Mouse (Mus musculus): Measurements from ENCODE around the gene Cox7a2l.

The Cox7a2l gene

GRCm38 (mm10) chr17:83517280-83518015 is at the start of gene Cox7a2l:
Gene Cox7a2l (minus strand): TSS chr17:83517330.
- peak; percentile 31 for DNase-seq (ENCODE audit: low spot score)

- DNase-seq (ENCODE audit: low spot score) = no peak
Measured at GRCm38 (mm10) chr17:83565506-83565905, 48.4 kb upstream of the Cox7a2l start.

GRCm38 (mm10) chr17:83564119-83564820 is 47.1 kb upstream of the Cox7a2l start:
- DNase-seq (ENCODE audit: low spot score) = no peak

DNA sequence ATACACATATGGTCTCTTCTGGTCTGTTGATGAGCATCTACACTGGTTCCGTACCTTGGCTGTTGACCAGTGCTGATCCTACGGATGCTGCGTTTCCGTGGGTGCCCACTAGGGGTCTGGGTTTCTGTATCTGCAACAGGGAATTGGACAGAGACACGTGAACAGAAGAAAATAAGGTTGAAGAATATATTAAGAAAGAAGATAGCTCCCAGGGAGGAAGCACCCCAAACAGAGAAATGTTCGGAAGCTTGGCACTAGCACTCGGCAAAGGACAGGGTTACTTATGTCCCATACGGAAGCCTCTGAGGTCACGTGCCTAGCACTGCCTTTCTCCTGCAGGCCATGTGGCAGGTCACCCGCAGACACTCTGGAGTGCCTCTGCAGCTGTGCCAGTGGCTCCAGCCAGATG is 46.6 kb upstream of the Cox7a2l start:
- peak; percentile 56 for DNase-seq (ENCODE audit: low spot score)

DNA sequence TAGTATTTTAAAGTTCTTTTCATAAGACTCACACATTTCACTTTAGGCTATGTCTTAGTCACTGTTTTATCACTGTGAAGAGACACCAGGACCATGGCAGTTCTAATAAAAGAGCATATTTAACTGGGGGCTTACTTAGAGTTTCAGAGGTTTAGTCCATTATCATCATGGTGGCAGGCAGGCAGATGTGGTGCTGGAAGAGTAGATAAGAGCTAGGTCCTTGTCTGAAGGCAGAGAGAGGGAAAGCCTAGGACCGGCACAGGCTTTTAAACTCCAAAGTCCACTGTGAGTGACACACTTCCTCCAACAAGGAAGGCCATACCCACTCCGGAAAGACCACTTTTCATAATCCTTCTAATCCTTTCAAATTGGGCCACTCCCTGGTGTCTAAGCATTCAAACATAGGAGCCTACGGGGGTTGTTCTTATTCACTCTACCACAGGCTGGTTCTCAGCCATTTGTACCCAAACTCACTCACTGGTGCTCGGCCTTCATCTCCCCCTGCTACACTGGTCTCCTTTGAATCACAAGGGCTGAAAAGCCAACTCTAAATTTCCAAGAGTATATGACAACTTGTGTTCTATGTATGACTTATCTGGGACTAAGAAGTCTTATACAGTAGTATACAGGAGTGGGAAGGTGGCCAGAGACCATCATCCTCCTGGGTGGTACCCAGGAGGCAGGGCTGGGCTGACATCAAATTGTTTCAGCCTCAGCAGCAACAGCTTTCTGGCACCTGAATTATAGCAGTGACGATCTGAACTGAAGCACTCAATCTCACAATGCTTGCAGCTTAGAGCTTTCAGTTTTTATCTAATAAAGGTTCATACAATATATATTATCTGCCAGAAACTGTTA is 45.3 kb upstream of the Cox7a2l start:
- no peak for DNase-seq (ENCODE audit: low spot score)

- DNase-seq (ENCODE audit: low spot score) = no peak
Measured at GRCm38 (mm10) chr17:83559081-83559480, 42.0 kb upstream of the Cox7a2l start.

DNA sequence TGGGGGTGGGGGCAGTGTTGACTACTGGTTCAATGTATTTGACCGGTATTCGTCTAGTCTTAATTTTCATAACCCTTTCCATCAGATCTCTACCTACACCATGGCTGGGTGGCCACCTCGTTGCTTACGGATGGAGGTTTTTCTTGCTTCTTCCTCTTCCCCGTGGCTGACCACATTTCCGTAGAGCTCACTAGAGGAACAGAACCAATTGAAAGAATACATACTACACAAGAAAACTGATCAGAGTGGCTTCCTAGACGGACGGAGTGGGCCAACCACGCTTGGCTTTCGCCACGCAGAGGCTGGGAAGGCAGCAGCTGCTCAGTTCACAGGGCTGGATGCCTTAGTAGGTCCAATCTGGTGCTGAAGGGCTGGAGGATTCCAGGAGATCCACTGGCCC is 38.7 kb upstream of the Cox7a2l start:
- no peak for DNase-seq (ENCODE audit: low spot score)

DNA sequence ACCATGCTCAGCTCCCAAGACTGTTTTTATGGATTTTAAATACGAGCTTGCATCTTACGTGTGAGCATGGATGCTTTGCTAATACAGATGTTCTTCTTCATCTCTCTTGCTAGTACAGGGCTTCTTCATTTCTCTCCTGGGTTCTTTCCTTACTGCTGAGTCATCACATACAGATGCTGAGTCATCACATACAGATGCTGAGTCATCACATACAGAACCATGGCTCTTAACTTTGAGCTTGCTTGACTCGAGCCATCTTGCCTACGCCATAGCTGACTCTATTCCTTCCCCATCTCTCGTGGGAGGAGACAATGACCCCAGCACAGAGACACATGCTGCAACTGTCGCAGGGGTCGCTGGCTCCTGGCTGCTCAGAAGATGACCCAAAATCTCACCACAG is 37.9 kb upstream of the Cox7a2l start:
- no peak for DNase-seq (ENCODE audit: low spot score)

- DNase-seq (ENCODE audit: low spot score) = peak; percentile 64
Measured at GRCm38 (mm10) chr17:83548501-83549233, 31.5 kb upstream of the Cox7a2l start.

- DNase-seq (ENCODE audit: low spot score) = no peak
Measured at GRCm38 (mm10) chr17:83547145-83547544, 30.0 kb upstream of the Cox7a2l start.

- DNase-seq (ENCODE audit: low spot score) = peak; percentile 57
Measured at GRCm38 (mm10) chr17:83545756-83546742, 28.9 kb upstream of the Cox7a2l start.

DNA sequence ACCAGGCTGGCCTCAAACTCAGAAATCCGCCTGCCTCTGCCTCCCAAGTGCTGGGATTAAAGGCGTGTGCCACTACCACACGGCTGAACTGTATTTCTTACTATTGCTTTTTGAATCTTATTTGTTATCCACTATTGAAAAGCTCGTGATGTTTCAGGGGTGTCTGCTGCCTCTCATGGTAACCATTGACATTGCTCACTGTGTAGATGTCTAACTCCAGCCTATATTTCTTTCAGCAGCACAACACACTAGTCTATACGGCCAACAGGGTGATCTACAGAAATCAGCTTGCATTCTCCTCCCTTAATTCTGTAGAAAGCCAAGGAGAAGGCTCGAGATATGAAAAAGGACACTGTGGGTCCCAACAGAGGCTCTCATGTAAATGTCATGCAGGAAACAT is 28.1 kb upstream of the Cox7a2l start:
- no peak for DNase-seq (ENCODE audit: low spot score)

GRCm38 (mm10) chr17:83542424-83542823 is 25.3 kb upstream of the Cox7a2l start:
- DNase-seq (ENCODE audit: low spot score) = no peak

- no peak for DNase-seq (ENCODE audit: low spot score)
Measured at GRCm38 (mm10) chr17:83539262-83540037, 22.3 kb upstream of the Cox7a2l start.

GRCm38 (mm10) chr17:83538694-83539093 is 21.6 kb upstream of the Cox7a2l start:
- no peak for DNase-seq (ENCODE audit: low spot score)

DNA sequence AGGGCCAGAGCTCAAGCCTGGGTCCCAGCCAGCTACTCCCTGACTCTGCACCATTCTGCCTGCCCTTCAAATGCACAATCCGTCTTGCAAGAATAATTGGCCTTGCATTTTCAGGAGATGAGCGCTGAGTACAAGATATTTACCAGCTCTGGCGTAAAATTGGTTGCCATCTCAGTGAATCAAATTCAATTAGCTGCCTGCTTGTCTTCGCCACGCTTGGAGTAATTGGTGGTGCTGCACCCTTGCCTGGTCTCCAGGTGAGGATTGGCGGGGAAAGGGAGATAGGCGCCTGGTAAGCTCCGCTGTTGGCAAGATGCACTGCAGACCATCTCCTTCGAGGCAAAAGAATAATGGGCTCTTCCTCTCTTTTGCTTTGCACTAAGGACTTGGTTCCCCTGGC is 21.0 kb upstream of the Cox7a2l start:
- no peak for DNase-seq (ENCODE audit: low spot score)

DNA sequence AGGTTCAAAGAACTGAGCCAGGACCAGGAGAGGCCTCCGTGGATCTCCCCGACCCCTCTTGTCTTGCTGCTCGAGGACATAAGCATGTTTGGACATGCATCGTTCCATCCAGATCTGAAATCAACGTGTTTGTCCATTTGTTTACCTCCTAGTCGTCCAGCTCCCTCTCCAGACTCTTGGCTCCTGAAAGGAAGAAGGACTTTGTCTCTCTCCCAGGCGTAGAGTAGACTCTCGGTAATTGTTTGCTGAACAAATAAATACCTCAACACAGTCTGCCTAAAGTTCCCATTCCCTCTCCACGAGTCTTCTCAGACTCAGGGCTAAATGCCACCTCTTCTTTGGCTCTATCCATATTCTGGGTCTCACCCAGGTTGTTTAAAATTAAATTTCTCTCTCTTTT is 16.0 kb upstream of the Cox7a2l start:
- DNase-seq (ENCODE audit: low spot score) = no peak

- DNase-seq (ENCODE audit: low spot score) = no peak
Measured at GRCm38 (mm10) chr17:83527651-83528381, 10.7 kb upstream of the Cox7a2l start.

Measured in layer of hippocampus, adult 11-12 months (tissue).